Mouse (Mus musculus) bone marrow macrophage, adult 2 months (primary cell): Measurements from ENCODE around the gene Hoxc12. TPM values are rescaled to one million over a fixed set of nuclear protein-coding genes. Genes with fewer than 3 reads are reported as not detected.
A peak's percentile ranks its signal among the peaks of the same experiment; 100 is the strongest.

ENCODE experiments used
- H3K27ac ChIP-seq: 2 replicates; pipeline ENCODE4 v1.5.1; 2012; ENCODE audit warnings: low read depth, low read length; ENCODE audit not compliant: insufficient read depth
- H3K4me1 ChIP-seq: 2 replicates; pipeline ENCODE4 v1.6.1; 2012; ENCODE audit warnings: low read length; ENCODE audit not compliant: control insufficient read depth, insufficient read depth
- H3K4me3 ChIP-seq: 2 replicates; pipeline ENCODE4 v1.5.1; 2012; ENCODE audit warnings: mild to moderate bottlenecking, low read length, moderate library complexity; ENCODE audit not compliant: insufficient read depth
- CTCF ChIP-seq: IDR thresholded peaks from 2 replicates; pipeline ENCODE4 v1.5.1; 2012; ENCODE audit warnings: low read depth, mild to moderate bottlenecking, low read length, moderate library complexity
- POLR2A ChIP-seq: IDR thresholded peaks from 2 replicates; pipeline ENCODE4 v1.6.1; 2012; ENCODE audit warnings: mild to moderate bottlenecking, low read depth, low read length, borderline replicate concordance
- polyA plus RNA-seq: library from polyadenylated mRNA; stranded (reverse); fragments of >200 nt; gene quantifications from 2 replicates; pipeline ENCODE4 v1.2.4, GENCODE M21; 2012; ENCODE audit not compliant: missing spikeins, insufficient read depth, insufficient read length

Hoxc12 gene
- polyA plus RNA-seq, 1 experiment = not detected

- TF ChIP-seq POLR2A = no peak
- no peak for TF ChIP-seq CTCF
- Histone ChIP-seq H3K27ac (no peak overlapping the region), H3K4me3 (no peak overlapping the region), H3K4me1 (no peaks in the 10 kb centered on the region)
These were observed 35.7 kb downstream of the Hoxc12 start for GRCm38 (mm10) chr15:102972254-102972653.

- TF ChIP-seq POLR2A (no peak), CTCF (no peak)
- no peaks in the 10 kb centered on the region for H3K4me1 ChIP-seq
- no peak overlapping the region for H3K4me3 ChIP-seq
- no peak overlapping the region for H3K27ac ChIP-seq
These were observed 36.2 kb downstream of the Hoxc12 start for GRCm38 (mm10) chr15:102972753-102973152.

- Histone ChIP-seq H3K4me3 (no peak overlapping the region), H3K27ac (no peak overlapping the region), H3K4me1 (no peaks in the 10 kb centered on the region)
- TF ChIP-seq CTCF = no peak
- TF ChIP-seq POLR2A = no peak
These were observed 38.5 kb downstream of the Hoxc12 start for GRCm38 (mm10) chr15:102975034-102975433.

GRCm38 (mm10) chr15:102975688-102976111 lies 39.1 kb downstream of the Hoxc12 start:
- H3K4me3 ChIP-seq = no peak overlapping the region
- no peak overlapping the region for H3K27ac ChIP-seq

GRCm38 (mm10) chr15:102976171-102976570 lies 39.6 kb downstream of the Hoxc12 start, which contains the start of gene Hoxc9:
Gene Hoxc9, plus strand, starts transcription at chr15:102976439.
- Histone ChIP-seq H3K27ac (no peak within 1 kb of the TSS), H3K4me1 (no peaks in the 10 kb centered on the region), H3K4me3 (peak within 1 kb of the TSS; percentile 30)
- no peak for TF ChIP-seq CTCF
- TF ChIP-seq POLR2A = no peak

More at GRCm38 (mm10) chr15:102975688-102976111, 39.1 kb downstream of the Hoxc12 start:
- no peaks in the 10 kb centered on the region for H3K4me1 ChIP-seq
- TF ChIP-seq CTCF (no peak), POLR2A (no peak)

GRCm38 (mm10) chr15:102976631-102977422 lies 40.3 kb downstream of the Hoxc12 start:
- Histone ChIP-seq H3K4me3 (peak overlapping the region; percentile 30), H3K4me1 (no peaks in the 10 kb centered on the region), H3K27ac (no peak overlapping the region)
- TF ChIP-seq CTCF (no peak), POLR2A (no peak)

GRCm38 (mm10) chr15:102977423-102977974 lies 40.9 kb downstream of the Hoxc12 start:
- peak overlapping the region; percentile 30 for H3K4me3 ChIP-seq
- no peak overlapping the region for H3K27ac ChIP-seq
- TF ChIP-seq POLR2A = no peak
- no peak for TF ChIP-seq CTCF
- H3K4me1 ChIP-seq = no peaks in the 10 kb centered on the region

GRCm38 (mm10) chr15:102978615-102979515 lies 42.3 kb downstream of the Hoxc12 start:
- Histone ChIP-seq H3K27ac (no peak overlapping the region), H3K4me3 (no peak overlapping the region), H3K4me1 (no peaks in the 10 kb centered on the region)
- TF ChIP-seq POLR2A (no peak), CTCF (no peak)

GRCm38 (mm10) chr15:102979936-102980335 lies 43.4 kb downstream of the Hoxc12 start:
- Histone ChIP-seq H3K4me3 (no peak overlapping the region), H3K27ac (no peak overlapping the region), H3K4me1 (no peaks in the 10 kb centered on the region)
- no peak for TF ChIP-seq CTCF
- TF ChIP-seq POLR2A = no peak
